Mouse (Mus musculus) megakaryocyte-erythroid progenitor cell, adult 5-6 weeks (primary cell): Measurements from ENCODE around the gene Olfr985. TPM values are rescaled to one million over a fixed set of nuclear protein-coding genes. Genes with fewer than 3 reads are reported as not detected.
A peak's percentile ranks its signal among the peaks of the same experiment; 100 is the strongest.

Experiments
- ATAC-seq: replicated peaks from 2 replicates; pipeline ENCODE4 v1.8.0; 2016; ENCODE audit warnings: mild to moderate bottlenecking, inconsistent platforms; ENCODE audit not compliant: severe bottlenecking, poor library complexity, low FRiP score, low TSS enrichment
- total RNA-seq, 2 experiments: library from RNA; stranded (forward) in 1 of 2; stranded (reverse) in 1 of 2; fragments of 200-1000, 215-1000 nt in 1 of 2; fragments of >200 nt in 1 of 2; fragmentation: Nextera tagmentation in 1 of 2; gene quantifications; 2 replicates each; pipeline ENCODE4 v1.2.3; 2014 to 2017

Gene Olfr985
- not detected in 2 replicates for total RNA-seq (2014; fragmentation: Nextera tagmentation)
- total RNA-seq (2017), result not detected in 2 replicates

DNA sequence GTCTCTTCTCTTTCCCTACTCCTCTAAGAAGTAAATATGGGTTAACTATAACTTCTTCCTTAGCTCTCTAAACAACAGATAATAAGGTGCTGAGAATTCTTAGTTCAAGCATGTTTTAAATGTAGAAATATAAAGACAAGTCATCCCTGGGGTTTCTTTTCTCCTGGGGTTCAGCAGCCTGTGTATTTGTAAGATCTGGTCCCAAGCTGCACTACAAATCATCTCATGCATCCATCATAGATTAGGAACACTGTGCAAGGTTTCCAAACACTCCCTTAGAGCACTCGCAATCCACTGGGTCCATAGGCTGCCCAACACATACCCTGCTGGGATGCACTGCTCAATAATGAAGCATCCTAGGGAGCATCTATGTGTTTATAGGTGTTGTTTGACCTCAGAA, at the start of gene Olfr985:
Olfr985 (minus strand) TSS at position 101 of the 400 bp plus-strand sequence.
- no peak for ATAC-seq

- no peak for ATAC-seq
These were observed 47.0 kb upstream of the Olfr985 start for GRCm38 (mm10) chr9:40177017-40177416.

DNA sequence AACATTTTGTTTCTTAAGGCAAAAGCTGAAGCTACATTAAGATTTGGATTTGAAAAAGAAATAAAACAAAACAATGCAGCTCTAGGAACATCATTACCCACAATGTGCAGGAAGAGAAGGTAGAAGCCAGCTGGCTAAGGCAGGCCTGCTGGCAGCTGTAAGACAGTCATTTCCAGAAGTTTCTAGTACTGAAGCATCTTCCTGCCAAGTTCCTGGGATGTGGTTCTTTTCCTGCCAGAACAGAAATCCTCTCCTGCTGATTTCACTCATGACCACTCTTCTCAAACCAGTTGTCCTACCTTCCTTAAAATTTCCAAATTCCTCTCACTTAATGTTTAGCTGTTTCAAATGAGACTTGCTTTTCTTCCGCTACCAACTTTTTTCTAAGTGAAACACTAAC, 36.5 kb upstream of the Olfr985 start:
- no peak for ATAC-seq

- ATAC-seq, result no peak
These were observed 25.2 kb upstream of the Olfr985 start for GRCm38 (mm10) chr9:40155118-40155644.

- no peak for ATAC-seq
These were observed 11.6 kb upstream of the Olfr985 start for GRCm38 (mm10) chr9:40141544-40141943.

DNA sequence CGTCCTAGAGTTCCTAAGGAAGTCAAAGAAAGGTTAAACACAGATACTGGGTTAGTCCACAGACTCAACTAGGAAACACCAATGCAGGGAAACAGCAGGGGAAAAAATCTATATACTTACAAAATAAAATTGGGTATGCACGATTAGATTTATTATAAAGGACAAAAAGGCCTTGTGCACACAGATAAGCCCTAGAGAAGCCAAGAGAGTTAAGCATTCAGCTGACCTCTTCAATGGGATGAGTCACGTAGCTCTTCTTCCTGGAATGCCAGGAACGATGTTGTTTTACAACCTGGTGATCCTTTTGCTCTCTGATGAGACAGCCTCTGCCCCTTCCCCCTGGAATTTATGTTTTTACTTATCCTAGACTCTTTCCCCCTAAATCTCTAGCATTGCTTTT, 9.5 kb upstream of the Olfr985 start:
- no peak for ATAC-seq

DNA sequence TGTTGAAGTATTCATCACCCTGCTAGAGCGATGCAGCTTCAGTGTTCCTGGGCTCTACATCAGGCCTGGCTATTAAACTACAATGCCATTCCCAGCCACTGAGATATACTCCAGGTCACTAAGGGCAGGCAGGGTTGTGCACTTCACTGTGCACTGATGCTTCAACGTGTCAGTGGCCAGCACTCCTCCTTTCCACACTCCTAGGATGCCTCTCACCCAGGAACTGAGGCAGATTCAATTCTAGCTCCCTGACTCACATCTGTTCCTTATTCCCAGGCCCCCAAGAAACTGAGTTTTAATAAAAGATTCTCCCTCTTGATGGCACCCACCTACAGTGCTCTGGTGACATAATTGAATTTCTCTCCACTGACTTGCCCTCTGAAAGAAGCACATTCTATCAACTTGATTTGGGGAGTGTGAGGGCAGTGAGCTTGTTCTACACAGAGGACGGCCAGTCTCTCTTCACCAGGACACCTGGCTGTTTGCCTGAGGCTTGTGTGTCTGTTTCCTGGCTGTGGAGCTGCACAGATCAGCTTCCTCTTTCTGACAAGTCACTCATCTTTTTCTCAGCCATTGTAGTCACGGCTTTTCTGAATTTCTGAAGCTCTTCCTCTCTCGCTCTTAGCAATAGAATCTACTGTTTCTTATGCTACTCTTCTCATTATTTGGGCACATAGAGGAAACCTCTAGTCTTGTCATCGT, 7.2 kb upstream of the Olfr985 start:
- ATAC-seq, result no peak

DNA sequence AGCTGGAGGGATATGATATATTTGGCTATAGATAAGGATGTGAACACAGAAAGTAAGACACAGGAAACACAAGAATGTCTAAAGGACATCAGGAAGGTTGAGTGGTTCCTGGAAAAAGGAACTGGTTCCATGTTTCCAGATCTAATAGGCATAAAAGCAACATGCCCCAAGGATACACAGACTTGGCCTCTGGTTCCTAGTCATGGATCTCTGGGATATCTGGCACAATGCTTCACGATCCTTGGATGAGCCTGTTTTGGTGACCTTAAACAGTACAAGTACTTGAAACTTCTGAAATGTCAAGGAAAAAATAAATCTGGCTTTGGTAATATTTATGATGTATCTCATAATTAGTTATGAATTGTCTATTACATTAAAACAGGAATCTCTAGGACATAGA, 572 bp upstream of the Olfr985 start:
- no peak for ATAC-seq

DNA sequence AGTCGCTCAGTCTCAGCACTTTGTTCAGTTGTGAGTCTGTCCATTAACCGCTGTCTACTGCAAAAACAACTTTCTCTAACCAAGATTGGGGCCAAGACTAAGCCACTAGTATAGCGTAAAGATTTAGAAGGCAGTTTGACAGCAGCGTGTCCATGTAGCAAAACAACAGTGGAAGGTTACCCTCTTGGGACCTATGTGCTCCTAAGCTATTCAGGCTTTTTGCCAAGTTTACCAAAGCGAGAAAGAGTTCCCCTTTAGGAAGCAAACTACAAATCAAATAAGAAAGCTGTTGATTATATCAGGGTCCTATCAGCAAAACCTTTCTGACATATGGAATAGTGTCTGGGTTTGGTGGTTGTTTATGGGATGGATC, 12.7 kb downstream of the Olfr985 start:
- ATAC-seq, result no peak

DNA sequence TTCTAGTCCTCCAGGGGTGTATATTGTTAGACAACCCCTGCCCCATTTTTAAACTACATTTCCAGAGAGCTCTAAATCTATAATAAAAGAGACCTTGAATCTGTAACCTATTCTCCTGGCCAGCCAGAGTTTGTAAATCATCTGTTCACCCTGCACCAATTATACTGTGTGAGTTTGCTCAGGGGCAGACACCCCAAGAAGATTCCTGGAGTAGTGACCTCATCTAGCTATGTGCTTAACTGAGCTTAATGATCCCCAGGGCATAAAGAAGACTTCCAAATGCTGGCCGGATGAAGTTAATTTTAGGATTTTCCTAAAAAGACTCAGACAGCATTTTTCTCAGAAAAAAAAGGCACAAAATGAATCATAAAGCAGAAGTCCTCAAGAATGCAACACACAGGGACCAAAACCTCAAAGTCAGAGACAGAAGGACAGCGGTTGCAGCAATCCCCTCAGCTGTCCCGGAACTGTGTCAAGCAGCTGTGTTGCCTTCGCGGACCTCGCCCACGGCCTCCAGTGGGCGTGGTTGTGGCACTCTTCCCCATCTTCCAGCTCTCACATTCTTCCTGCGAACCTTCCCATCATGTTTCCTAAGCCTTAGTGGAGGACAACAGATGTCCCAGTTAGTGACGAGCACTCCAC, 13.2 kb downstream of the Olfr985 start:
- peak; percentile 55; the same call in 1 of the 2 replicates for ATAC-seq

- ATAC-seq, result no peak
These were observed 15.9 kb downstream of the Olfr985 start, which contains the start of gene Olfr984 for GRCm38 (mm10) chr9:40114106-40114505. Gene Olfr984, minus strand, starts transcription at chr9:40114206.

GRCm38 (mm10) chr9:40094769-40095168, 35.2 kb downstream of the Olfr985 start:
- ATAC-seq, result no peak

- no peak for ATAC-seq
These were observed 36.5 kb downstream of the Olfr985 start, which contains the start of gene Olfr983 for GRCm38 (mm10) chr9:40093495-40093894. Gene Olfr983, minus strand, starts transcription at chr9:40093595.

Other genes starting within 250 kb of the Olfr985 start
- gene Olfr229, start 222.8 kb downstream of the Olfr985 start, total RNA-seq (2014; fragmentation: Nextera tagmentation), result not detected in 2 replicates
- not detected in 2 replicates for gene Olfr229, start 222.8 kb downstream of the Olfr985 start, total RNA-seq (2017)
- gene Olfr974, start 192.7 kb downstream of the Olfr985 start, total RNA-seq (2014; fragmentation: Nextera tagmentation), result not detected in 2 replicates
- gene Olfr974, start 192.7 kb downstream of the Olfr985 start, total RNA-seq (2017), result not detected in 2 replicates
- gene Olfr975, start 178.1 kb downstream of the Olfr985 start, total RNA-seq (2014; fragmentation: Nextera tagmentation), result not detected in 2 replicates
- not detected in 2 replicates for gene Olfr975, start 178.1 kb downstream of the Olfr985 start, total RNA-seq (2017)
- not detected in 2 replicates for gene Olfr976, start 169.1 kb downstream of the Olfr985 start, total RNA-seq (2014; fragmentation: Nextera tagmentation)
- not detected in 2 replicates for gene Olfr976, start 169.1 kb downstream of the Olfr985 start, total RNA-seq (2017)
- gene Olfr978, start 138.1 kb downstream of the Olfr985 start, total RNA-seq (2014; fragmentation: Nextera tagmentation), result not detected in 2 replicates
- not detected in 2 replicates for gene Olfr978, start 138.1 kb downstream of the Olfr985 start, total RNA-seq (2017)
- not detected in 2 replicates for gene Olfr979, start 126.7 kb downstream of the Olfr985 start, total RNA-seq (2014; fragmentation: Nextera tagmentation)
- gene Olfr979, start 126.7 kb downstream of the Olfr985 start, total RNA-seq (2017), result not detected in 2 replicates
- not detected in 2 replicates for gene Olfr980, start 120.6 kb downstream of the Olfr985 start, total RNA-seq (2014; fragmentation: Nextera tagmentation)
- gene Olfr980, start 120.6 kb downstream of the Olfr985 start, total RNA-seq (2017), result not detected in 2 replicates
- gene Olfr981, start 108.7 kb downstream of the Olfr985 start, total RNA-seq (2014; fragmentation: Nextera tagmentation), result not detected in 2 replicates
- not detected in 2 replicates for gene Olfr981, start 108.7 kb downstream of the Olfr985 start, total RNA-seq (2017)
- not detected in 2 replicates for gene Olfr982, start 56.4 kb downstream of the Olfr985 start, total RNA-seq (2014; fragmentation: Nextera tagmentation)
- gene Olfr982, start 56.4 kb downstream of the Olfr985 start, total RNA-seq (2017), result not detected in 2 replicates
- not detected in 2 replicates for gene Olfr983, start 36.6 kb downstream of the Olfr985 start, total RNA-seq (2014; fragmentation: Nextera tagmentation)
- not detected in 2 replicates for gene Olfr983, start 36.6 kb downstream of the Olfr985 start, total RNA-seq (2017)
- not detected in 2 replicates for gene Olfr984, start 16.0 kb downstream of the Olfr985 start, total RNA-seq (2014; fragmentation: Nextera tagmentation)
- gene Olfr984, start 16.0 kb downstream of the Olfr985 start, total RNA-seq (2017), result not detected in 2 replicates
- gene Tmem225, start 17.9 kb upstream of the Olfr985 start, total RNA-seq (2014; fragmentation: Nextera tagmentation), result not detected in 2 replicates
- gene Tmem225, start 17.9 kb upstream of the Olfr985 start, total RNA-seq (2017), result not detected in 2 replicates
- gene Olfr986, start 50.7 kb upstream of the Olfr985 start, total RNA-seq (2014; fragmentation: Nextera tagmentation), result not detected in 2 replicates
- gene Olfr986, start 50.7 kb upstream of the Olfr985 start, total RNA-seq (2017), result not detected in 2 replicates
- gene Zfp202, start 62.1 kb upstream of the Olfr985 start, total RNA-seq (2014; fragmentation: Nextera tagmentation), result 5.2 and 6.4 TPM in 2 replicates
- gene Zfp202, start 62.1 kb upstream of the Olfr985 start, total RNA-seq (2017), result 2.2 and 5.1 TPM in 2 replicates
- not detected in 2 replicates for gene Scn3b, start 139.0 kb upstream of the Olfr985 start, total RNA-seq (2014; fragmentation: Nextera tagmentation)
- gene Scn3b, start 139.0 kb upstream of the Olfr985 start, total RNA-seq (2017), result not detected in 2 replicates